Mouse (Mus musculus) stomach, adult 2 months (tissue): ENCODE results near the gene AI467606. TPM values are rescaled to one million over a fixed set of nuclear protein-coding genes. Genes with fewer than 3 reads are reported as not detected.

Experiments used
- polyA plus RNA-seq: library from polyadenylated mRNA; depleted of rRNA; stranded (reverse); fragments of >200 nt; gene quantifications from 2 replicates; pipeline ENCODE4 v1.2.3, GENCODE M21; 2012; rRNA removed

The AI467606 gene
- 13.6 and 14.9 TPM in 2 replicates for polyA plus RNA-seq

DNA sequence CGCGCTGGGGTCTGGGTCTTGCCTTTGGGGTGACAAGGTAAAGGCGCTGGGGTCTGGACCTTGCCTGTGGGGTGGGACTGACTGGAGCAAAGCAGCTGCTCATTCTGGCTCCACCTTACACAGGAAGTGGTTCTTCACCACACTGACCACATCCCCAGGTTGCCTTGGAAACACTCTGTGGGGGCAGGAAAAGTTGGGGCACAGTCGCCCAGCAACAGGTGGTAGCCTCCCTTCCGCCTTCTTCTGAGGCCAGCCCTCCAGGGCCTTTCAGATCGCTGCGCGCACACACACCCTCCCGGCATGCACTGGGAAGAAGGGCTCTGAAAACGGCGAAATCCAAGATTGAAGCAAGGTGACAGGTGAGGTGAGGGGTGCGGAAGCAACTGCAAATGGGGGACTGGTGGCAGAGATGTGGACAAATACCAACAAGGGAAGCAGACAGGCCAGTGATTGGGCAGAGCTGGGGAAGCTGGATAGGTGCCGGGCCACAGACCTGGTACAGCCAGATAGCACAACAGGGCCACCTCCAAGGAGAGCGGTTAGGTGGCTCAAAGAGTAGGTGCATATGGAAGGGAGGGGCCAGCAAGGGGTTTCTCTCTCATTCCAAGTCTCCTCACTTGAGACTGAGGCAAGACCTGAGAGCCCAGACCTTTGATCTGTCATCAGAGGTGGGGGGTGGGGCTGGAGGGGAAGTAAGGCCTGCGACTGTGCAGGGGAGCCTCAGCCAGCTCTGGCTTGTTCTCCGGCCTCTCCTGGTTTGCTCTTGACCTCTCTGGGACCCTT, at the start of gene AI467606:
Gene AI467606, plus strand, starts transcription at position 246 of the 783 bp plus-strand sequence.

DNA sequence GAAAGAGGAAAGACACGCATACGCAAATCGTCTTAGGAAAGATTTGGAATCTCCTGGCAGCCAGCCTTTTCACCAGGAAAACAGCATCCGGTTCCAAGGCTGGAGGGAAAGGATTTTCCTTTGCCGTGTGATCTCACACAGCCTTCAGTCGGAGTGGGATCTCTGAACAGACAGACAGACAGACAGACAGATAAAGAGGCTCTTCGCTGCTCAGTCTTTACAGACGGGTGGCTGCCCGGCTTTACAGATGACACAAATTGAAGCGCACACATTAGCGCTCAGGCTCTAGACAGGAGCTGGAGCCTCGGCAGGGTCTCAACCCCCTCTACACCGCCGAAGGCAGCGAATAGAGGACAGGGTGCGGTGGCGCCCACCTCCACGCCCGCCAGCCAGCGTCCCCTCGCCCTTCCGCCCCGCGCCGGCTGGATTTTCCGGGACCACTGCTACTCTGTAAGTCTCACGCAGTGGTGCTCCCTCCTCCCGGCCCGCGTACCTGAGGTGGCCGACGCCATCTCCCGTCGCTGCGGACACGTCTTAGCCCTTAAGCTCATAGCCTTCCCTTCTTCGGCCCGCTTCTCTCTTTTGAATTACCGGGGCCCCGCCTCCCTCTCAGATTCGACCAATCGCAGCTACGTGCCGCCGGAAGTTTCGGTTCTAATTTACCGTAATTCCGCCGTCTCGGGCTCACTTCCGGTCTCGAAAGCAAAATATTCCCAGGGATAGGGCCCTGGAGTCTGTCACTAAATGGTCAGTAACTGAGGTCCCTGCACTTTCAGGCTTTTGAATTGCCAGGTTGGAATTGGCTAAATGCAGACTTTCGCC, 49.1 kb upstream of the AI467606 start, which contains the start of gene Kif22:
Gene Kif22, minus strand, starts transcription at position 621 of the 822 bp plus-strand sequence.

DNA sequence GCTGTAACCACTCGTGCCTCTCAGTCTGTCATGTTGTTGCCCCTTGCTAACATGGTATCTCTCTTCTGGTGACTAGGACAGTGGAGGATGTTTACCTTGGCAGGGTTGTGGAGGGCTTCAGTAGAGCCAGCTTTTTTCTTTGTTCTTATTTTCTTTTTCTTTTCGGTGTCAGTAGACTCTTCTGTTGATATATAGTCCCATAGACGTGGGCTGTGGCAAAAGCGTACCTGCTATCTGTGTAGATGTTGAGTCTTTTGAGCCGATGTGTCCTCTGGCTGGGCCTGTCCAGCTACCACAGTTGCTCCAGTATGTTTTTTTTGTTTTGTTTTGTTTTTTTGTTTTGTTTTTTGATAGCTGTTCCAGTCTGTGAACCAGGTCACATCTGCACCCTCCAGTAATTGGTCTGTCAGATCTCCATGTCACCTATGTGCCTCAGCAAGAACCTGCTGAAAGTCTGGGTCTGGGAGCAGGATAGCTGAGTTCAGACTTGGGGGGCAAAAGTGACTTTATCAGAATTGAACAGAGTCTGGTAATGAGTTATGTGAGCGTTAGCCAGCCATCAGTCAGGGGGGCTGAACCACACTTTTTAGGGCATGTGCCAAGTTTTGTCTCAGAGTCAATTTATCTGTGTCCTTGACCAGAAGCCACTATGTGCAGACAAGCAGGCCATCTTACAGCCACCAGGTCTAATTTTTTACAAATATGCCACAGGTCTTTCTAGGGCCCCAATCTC, 3.7 kb upstream of the AI467606 start, which contains the start of gene Zg16:
Gene Zg16, minus strand, starts transcription at position 51 of the 733 bp plus-strand sequence.

DNA sequence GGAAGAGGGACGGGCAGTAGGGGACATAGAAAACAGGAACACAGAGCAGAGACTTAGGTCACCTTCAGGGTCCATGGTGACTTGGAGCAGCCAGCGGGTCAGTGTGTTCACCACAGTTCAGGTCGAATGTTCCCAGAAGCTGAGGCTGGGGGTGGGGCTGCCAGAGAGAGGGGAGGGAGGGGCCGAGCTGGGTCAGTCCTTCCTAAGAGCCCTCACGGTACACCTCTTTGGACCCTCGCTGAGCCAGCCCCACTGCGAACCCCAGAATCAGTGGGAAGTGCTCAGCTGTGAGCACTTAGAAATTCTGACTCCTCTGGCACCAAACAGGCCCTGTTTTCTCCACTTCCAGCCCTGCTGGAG, 30.7 kb downstream of the AI467606 start, which contains the start of gene Qprt:
Gene Qprt, minus strand, starts transcription at position 316 of the 360 bp plus-strand sequence.

DNA sequence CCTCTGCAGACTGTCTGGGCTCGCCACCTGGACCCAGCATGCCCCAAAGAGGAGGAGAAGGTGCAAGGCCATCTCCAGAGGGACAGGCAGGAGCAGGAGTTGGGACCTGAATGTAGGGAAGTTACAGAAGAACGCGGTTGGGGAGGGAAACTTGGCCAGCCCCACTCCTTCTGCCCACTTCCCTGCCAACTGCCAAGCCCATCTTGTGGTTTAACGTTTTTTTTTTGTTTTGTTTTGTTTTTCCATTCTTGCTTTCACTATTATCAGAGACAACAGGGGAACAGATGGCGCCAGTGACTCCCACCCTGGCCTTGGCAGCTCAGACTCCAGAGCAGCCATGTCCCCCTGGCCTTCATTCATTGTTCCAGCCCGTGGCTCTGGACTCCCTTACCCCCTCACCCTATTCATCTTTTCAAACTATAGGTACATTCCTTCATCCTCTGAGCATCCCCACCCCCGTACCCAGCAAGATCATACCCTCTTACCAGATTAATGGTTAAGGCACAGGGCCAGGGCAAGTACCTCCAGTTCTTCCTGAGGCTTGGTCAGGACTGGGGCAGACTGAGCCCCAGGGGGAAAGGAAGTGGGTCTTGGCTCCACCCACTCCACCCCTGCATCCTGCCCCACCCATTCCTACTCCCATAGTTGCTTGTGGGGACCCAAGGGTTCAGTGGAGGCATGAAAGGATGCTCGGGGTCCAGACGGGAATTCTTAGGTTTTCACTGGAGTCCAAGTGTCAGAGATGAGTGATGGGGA, 46.3 kb downstream of the AI467606 start, which contains the start of gene Spn:
Gene Spn, minus strand, starts transcription at position 562 of the 756 bp plus-strand sequence.

Other genes with a start within 250 kb of the AI467606 start
- gene Doc2a, start 243.9 kb upstream of the AI467606 start, polyA plus RNA-seq, result 0.08 TPM in 1 of 2 replicates, not detected in the other
- gene Hirip3, start 229.4 kb upstream of the AI467606 start, polyA plus RNA-seq, result 2.2 and 2.3 TPM in 2 replicates
- 26.9 and 34.5 TPM in 2 replicates for gene Ino80e, start 229.0 kb upstream of the AI467606 start, polyA plus RNA-seq
- 47.4 and 49.6 TPM in 2 replicates for gene Taok2, start 206.7 kb upstream of the AI467606 start, polyA plus RNA-seq
- gene Tmem219, start 168.4 kb upstream of the AI467606 start, polyA plus RNA-seq, result 97.1 and 106 TPM in 2 replicates
- gene Kctd13, start 162.5 kb upstream of the AI467606 start, polyA plus RNA-seq, result 7.3 and 9.2 TPM in 2 replicates
- gene Asphd1, start 141.8 kb upstream of the AI467606 start, polyA plus RNA-seq, result 0.21 and 0.94 TPM in 2 replicates
- 1.9 and 2.3 TPM in 2 replicates for gene Sez6l2, start 140.8 kb upstream of the AI467606 start, polyA plus RNA-seq
- gene Cdipt, start 115.4 kb upstream of the AI467606 start, polyA plus RNA-seq, result 150 and 159 TPM in 2 replicates
- 0.08 TPM in 1 of 2 replicates, not detected in the other for gene Cdiptos, start 115.3 kb upstream of the AI467606 start, polyA plus RNA-seq
- gene Mvp, start 76.7 kb upstream of the AI467606 start, polyA plus RNA-seq, result 67.5 and 90.5 TPM in 2 replicates
- 0.94 TPM in 1 of 2 replicates, not detected in the other for gene Pagr1b, start 74.9 kb upstream of the AI467606 start, polyA plus RNA-seq
- gene Pagr1a, start 74.0 kb upstream of the AI467606 start, polyA plus RNA-seq, result 8.5 TPM in 1 of 2 replicates, not detected in the other
- gene Gm42742, start 70.3 kb upstream of the AI467606 start, polyA plus RNA-seq, result 1.6 and 8.9 TPM in 2 replicates
- 2.3 and 4.8 TPM in 2 replicates for gene Prrt2, start 70.1 kb upstream of the AI467606 start, polyA plus RNA-seq
- 76.8 and 314 TPM in 2 replicates for gene Maz, start 64.3 kb upstream of the AI467606 start, polyA plus RNA-seq
- 1.9 and 2.3 TPM in 2 replicates for gene Kif22, start 48.9 kb upstream of the AI467606 start, polyA plus RNA-seq
- 23.7 and 38.0 TPM in 2 replicates for gene Zg16, start 4.0 kb upstream of the AI467606 start, polyA plus RNA-seq
- 0.27 and 0.47 TPM in 2 replicates for gene Qprt, start 30.9 kb downstream of the AI467606 start, polyA plus RNA-seq
- gene Spn, start 46.5 kb downstream of the AI467606 start, polyA plus RNA-seq, result 0.67 and 0.77 TPM in 2 replicates
- gene Cd2bp2, start 104.7 kb downstream of the AI467606 start, polyA plus RNA-seq, result 5.5 and 6.6 TPM in 2 replicates
- 20.0 and 23.0 TPM in 2 replicates for gene Tbc1d10b, start 117.1 kb downstream of the AI467606 start, polyA plus RNA-seq
- 11.3 and 23.7 TPM in 2 replicates for gene Mylpf, start 117.5 kb downstream of the AI467606 start, polyA plus RNA-seq
- 5.6 and 6.3 TPM in 2 replicates for gene Zfp553, start 141.7 kb downstream of the AI467606 start, polyA plus RNA-seq
- gene Sept1, start 141.8 kb downstream of the AI467606 start, polyA plus RNA-seq, result 4.9 and 7.9 TPM in 2 replicates
- gene Zfp771, start 152.9 kb downstream of the AI467606 start, polyA plus RNA-seq, result 57.0 and 157 TPM in 2 replicates
- gene Dctpp1, start 169.3 kb downstream of the AI467606 start, polyA plus RNA-seq, result 31.4 and 39.4 TPM in 2 replicates
- gene Sephs2, start 182.7 kb downstream of the AI467606 start, polyA plus RNA-seq, result 9.4 and 16.9 TPM in 2 replicates
- 1.0 and 1.3 TPM in 2 replicates for gene Itgal, start 204.9 kb downstream of the AI467606 start, polyA plus RNA-seq